Mouse (Mus musculus): ENCODE data around the gene Serinc5.

- no peak for TF ChIP-seq CTCF (IDR thresholded peaks at IDR 0.05; ENCODE audit: low read depth, low read length)
- no peak for TF ChIP-seq POLR2A (IDR thresholded peaks at IDR 0.05; ENCODE audit: insufficient read depth, low read length)
- TF ChIP-seq EP300 (IDR thresholded peaks at IDR 0.05; ENCODE audit: insufficient read depth, low read depth, low read length) = no peak
Measured at GRCm38 (mm10) chr13:92735693-92736092, 124.8 kb downstream of the Serinc5 start.
